Mouse (Mus musculus) erythroblast, embryonic 14.5 days (primary cell): Measurements from ENCODE around the gene Tbx10.

ENCODE experiments used
- GATA1 ChIP-seq: IDR thresholded peaks from 2 replicates; pipeline ENCODE4 v1.6.1; 2012; ENCODE audit warnings: low read length, inconsistent platforms, mixed read lengths
- TAL1 ChIP-seq: IDR thresholded peaks from 3 replicates; pipeline ENCODE4 v1.6.1; 2012; ENCODE audit warnings: low read length, inconsistent platforms, mixed read lengths

DNA sequence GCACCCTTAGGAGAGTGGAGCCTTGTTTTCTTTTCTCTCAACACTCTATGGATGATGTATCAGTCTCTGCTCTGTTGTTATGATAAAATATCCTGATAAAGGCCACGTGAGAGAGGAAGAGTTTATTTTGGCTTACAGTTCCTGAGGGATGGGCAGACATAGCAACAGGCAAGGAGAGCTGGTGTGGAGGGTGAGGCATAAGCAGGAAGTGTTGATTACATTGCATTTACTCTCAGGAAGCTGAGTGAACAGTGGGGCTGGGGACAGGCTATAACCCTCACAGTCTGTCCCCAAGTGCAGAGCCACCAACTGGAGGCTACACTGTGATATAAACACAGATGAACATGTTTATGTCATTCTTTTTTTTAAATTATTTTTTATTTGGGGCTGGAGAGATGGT lies 40.5 kb upstream of the Tbx10 start:
- TF ChIP-seq TAL1 (no peak), GATA1 (no peak)
